Mouse (Mus musculus) intestine, embryonic 16.5 days (tissue): ENCODE measurements around the gene Mrpl19. TPM values are rescaled to one million over a fixed set of nuclear protein-coding genes. Genes with fewer than 3 reads are reported as not detected.

Experiments used
- ATAC-seq: fragments of 200-750 bp; cut with Nextera tagmentation; 2 replicates; pipeline ENCODE4 v1.8.0; 2017; ENCODE audit warnings: moderate TSS enrichment, moderate library complexity
- H3K27ac ChIP-seq: fragments of 300-500 bp; sonication (generic); 2 replicates; pipeline ENCODE4 v1.5.1; 2014; ENCODE audit warnings: mild to moderate bottlenecking, low read length
- H3K27me3 ChIP-seq: fragments of 300-500 bp; sonication (generic); replicated peaks from 2 replicates; pipeline ENCODE4 v1.6.1; 2014; ENCODE audit warnings: low read length, control low read depth, mixed read lengths; ENCODE audit not compliant: control insufficient read depth, insufficient read depth
- H3K36me3 ChIP-seq: fragments of 300-500 bp; sonication (generic); 2 replicates; pipeline ENCODE4 v1.6.1; 2014; ENCODE audit warnings: low read length, control low read depth; ENCODE audit not compliant: control insufficient read depth, insufficient read depth
- H3K4me1 ChIP-seq: fragments of 300-500 bp; sonication (generic); 2 replicates; pipeline ENCODE4 v1.6.1; 2014; ENCODE audit warnings: low read length, control low read depth, mixed read lengths; ENCODE audit not compliant: control insufficient read depth, insufficient read depth
- H3K4me2 ChIP-seq: fragments of 300-500 bp; sonication (generic); 2 replicates; pipeline ENCODE4 v1.6.1; 2014; ENCODE audit warnings: low read depth, low read length, control low read depth
- H3K4me3 ChIP-seq: fragments of 300-500 bp; sonication (generic); 2 replicates; pipeline ENCODE4 v1.5.1; 2014; ENCODE audit warnings: mild to moderate bottlenecking, low read length
- H3K9ac ChIP-seq: fragments of 300-500 bp; sonication (generic); 2 replicates; pipeline ENCODE4 v1.6.1; 2014; ENCODE audit warnings: low read depth, low read length
- H3K9me3 ChIP-seq: fragments of 300-500 bp; sonication (generic); 2 replicates; pipeline ENCODE4 v1.6.1; 2016; ENCODE audit warnings: low read length, control low read depth; ENCODE audit not compliant: control insufficient read depth
- WGBS: fragments of 180-500 bp; shearing (Covaris S2); extraction: QIAGEN DNeasy Blood & Tissue Kit; methylation state at CpG from one replicate; pipeline ENCODE4 v1.1.7; 2014; 5-methylcytosine and 5-hydroxymethylcytosine counted together
- polyA plus RNA-seq: library from polyadenylated mRNA; unstranded; fragments of >200 nt; fragmentation: Nextera tagmentation; extraction: Ambion mirVana; gene quantifications from 2 replicates; pipeline ENCODE4 v1.2.1, GENCODE M21; 2015

Gene Mrpl19
- polyA plus RNA-seq, 1 experiment from 2014 or later = 62.8 TPM

DNA sequence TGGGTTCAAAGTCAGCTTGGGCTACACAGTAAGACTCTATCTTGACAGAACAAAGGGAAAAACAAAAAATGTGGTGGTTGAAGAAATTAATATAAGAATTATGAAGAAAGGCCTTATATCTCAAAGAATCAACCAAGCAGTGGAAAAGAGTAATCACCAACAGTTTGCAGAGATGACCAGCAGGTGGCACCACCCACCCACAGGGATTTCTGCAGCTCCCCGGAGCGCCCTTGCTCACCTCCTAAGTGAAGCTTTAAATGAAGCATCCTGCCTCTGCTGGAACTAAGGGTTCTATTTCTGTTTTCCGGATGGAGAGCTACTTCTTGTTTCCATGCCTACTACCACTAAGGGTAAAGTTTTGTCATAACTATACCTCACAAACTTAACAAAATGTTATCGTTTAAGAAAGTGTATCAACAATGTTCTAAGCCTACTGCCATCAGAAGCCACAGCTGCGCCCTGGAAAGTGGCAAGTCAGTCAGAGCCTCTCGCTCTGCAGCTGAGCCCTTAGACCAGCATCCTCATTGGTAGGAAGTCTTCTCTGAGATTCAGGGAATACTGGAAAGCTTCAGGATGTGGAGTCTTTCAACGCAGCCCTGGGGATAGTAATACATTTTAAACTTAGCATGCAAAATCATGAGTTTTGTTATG lies 10.3 kb upstream of the Mrpl19 start:
- H3K4me1 ChIP-seq = no peaks in the 10 kb centered on the region
- no peak overlapping the region for H3K27ac ChIP-seq
- no peak overlapping the region for H3K4me3 ChIP-seq
- H3K9me3 ChIP-seq = no peaks in the 10 kb centered on the region
- 36% methylated on average over 7 of the region's 7 CpGs for WGBS
- H3K9ac ChIP-seq = no peak overlapping the region
- H3K27me3 ChIP-seq = no peaks in the 10 kb centered on the region
- peak; percentile 69 for ATAC-seq
- no peak overlapping the region for H3K4me2 ChIP-seq
- H3K36me3 ChIP-seq = no peaks in the 10 kb centered on the region

DNA sequence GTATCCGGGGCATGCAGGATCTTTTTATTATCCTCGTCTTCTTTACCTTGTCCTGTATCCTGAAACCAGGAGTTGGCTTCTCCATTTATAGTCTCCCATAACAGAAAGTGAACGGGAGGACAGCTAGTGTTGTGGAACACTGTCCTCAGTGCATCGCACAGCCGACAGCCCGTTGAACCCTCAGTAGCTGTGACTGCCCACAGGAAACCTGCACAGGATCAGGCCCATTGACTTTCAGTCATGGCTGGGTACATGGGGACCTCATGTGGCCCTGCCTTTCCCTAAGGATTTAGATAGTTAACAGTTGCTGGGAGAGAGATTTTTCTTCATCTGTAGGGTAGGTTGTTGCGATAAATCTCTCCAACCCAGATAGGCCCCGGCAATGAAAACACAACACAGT lies 6.8 kb upstream of the Mrpl19 start:
- H3K27me3 ChIP-seq = no peaks in the 10 kb centered on the region
- H3K36me3 ChIP-seq = no peaks in the 10 kb centered on the region
- no peaks in the 10 kb centered on the region for H3K4me1 ChIP-seq
- ATAC-seq = no peak
- H3K27ac ChIP-seq = no peak overlapping the region
- no peaks in the 10 kb centered on the region for H3K9me3 ChIP-seq
- H3K4me3 ChIP-seq = no peak overlapping the region
- H3K4me2 ChIP-seq = no peak overlapping the region
- H3K9ac ChIP-seq = no peak overlapping the region
- 84% methylated on average over 8 of the region's 8 CpGs for WGBS

DNA sequence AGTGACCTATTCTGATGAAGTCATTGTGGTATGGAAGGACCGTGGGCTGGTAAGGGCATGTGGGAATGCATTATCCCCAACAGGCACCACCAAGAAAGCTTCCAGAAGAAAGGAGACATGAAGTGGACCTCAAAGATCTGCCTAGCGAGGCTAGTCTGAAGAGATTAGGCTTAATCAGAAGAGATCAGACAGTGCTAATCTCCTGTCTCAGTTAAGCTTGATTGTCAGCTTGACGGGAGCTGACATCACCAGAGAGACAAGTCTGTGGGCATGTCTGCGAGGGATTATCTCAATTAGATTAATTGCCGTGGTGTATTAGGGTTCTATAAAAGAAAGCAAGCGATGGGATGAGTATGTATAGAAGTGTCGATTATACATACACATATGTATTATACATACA lies 5.4 kb upstream of the Mrpl19 start:
- 82% methylated on average over 7 of the region's 7 CpGs for WGBS
- Histone ChIP-seq H3K36me3 (no peaks in the 10 kb centered on the region), H3K9ac (no peak overlapping the region), H3K4me3 (no peak overlapping the region), H3K27me3 (no peaks in the 10 kb centered on the region), H3K4me1 (no peaks in the 10 kb centered on the region), H3K4me2 (no peak overlapping the region), H3K9me3 (no peaks in the 10 kb centered on the region), H3K27ac (no peak overlapping the region)
- ATAC-seq = no peak

DNA sequence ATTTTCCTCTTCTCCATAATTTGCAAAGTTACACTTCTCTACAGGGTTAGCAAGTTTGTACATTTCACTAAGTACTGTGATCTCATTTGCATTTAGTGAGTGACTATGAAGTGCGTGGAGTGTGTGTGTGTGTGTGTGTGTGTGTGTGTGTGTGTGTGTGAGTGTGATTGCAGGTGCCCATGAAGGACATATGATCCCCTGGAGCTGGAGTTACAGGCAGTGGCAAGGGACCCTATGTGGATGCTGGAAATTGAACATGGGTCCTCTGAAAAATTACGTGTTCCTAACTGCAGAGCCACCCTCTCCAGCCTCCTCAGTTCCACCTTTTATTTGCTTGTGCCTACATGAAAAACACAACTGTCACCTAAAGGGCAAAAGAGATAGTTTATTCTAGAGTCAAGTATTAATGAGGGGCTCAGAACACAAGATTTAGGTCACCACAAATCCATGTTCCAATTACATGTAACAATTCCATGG lies 348 bp upstream of the Mrpl19 start:
- WGBS = 27% methylated on average over 2 of the region's 2 CpGs
- ATAC-seq = peak; percentile 62; the same call in 1 of the 2 replicates
- H3K36me3 ChIP-seq = peaks cover 6% of the 10 kb centered on the region

DNA sequence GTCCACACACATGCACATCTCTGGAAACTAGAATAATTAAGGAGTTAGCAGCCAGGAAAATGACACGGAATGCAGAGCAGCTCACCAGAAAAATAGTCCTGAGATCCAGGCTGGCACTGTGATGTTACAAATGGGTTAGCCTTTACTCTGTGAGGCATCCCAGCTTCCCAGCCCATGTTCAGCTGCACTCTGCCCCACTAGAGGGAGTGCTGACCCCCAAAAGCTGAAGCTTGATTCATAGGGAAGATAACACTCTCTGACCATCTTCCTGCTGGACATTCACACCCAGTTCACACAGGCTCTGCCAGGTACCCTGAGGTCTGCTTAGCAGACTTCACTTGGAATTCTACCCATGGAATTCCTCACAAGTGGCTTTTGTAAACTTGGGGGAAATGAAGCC lies 5.5 kb downstream of the Mrpl19 start:
- no peak for ATAC-seq
- H3K4me3 ChIP-seq = no peak overlapping the region

More for the DNA sequence above, 348 bp upstream of the Mrpl19 start:
- Histone ChIP-seq H3K4me3 (peak overlapping the region; percentile 85), H3K9me3 (no peaks in the 10 kb centered on the region), H3K27me3 (no peaks in the 10 kb centered on the region), H3K4me2 (peak overlapping the region; percentile 30), H3K9ac (no peak overlapping the region), H3K4me1 (peaks cover 8% of the 10 kb centered on the region; the same call in 1 of the 2 replicates), H3K27ac (no peak overlapping the region)

DNA sequence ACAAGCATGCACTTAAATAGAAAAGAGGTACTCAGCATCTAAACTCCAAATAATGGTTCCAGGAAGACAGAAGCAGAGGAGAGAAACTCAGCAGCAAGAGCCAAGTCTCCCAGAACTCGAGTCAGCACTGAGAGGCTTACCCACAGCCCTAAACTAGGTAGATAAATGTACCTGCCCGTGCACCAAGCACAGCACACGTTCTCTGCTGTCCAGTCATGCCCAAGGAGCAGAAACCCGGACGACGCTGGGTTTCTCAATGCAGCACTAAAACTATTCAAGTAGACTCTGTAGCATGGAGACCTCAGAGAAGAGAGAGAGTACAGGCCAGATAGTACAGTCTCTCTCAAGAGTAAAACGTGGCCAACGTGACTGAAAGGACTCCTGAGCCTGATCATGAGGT lies 5.9 kb downstream of the Mrpl19 start:
- H3K27me3 ChIP-seq = no peaks in the 10 kb centered on the region
- H3K4me3 ChIP-seq = no peak overlapping the region
- WGBS = 94% methylated on average over 8 of the region's 8 CpGs
- no peak overlapping the region for H3K4me2 ChIP-seq
- ATAC-seq = no peak
- peaks cover 5% of the 10 kb centered on the region; the same call in 1 of the 2 replicates for H3K4me1 ChIP-seq
- H3K27ac ChIP-seq = no peak overlapping the region
- H3K9ac ChIP-seq = no peak overlapping the region
- no peaks in the 10 kb centered on the region for H3K9me3 ChIP-seq
- peaks cover 34% of the 10 kb centered on the region for H3K36me3 ChIP-seq

More for the DNA sequence above, 5.5 kb downstream of the Mrpl19 start:
- Histone ChIP-seq H3K36me3 (peaks cover 34% of the 10 kb centered on the region), H3K4me1 (peaks cover 8% of the 10 kb centered on the region; the same call in 1 of the 2 replicates), H3K4me2 (no peak overlapping the region), H3K27ac (no peak overlapping the region), H3K27me3 (no peaks in the 10 kb centered on the region), H3K9me3 (no peaks in the 10 kb centered on the region), H3K9ac (no peak overlapping the region)
- 76% methylated on average over 1 of the region's 1 CpGs for WGBS

DNA sequence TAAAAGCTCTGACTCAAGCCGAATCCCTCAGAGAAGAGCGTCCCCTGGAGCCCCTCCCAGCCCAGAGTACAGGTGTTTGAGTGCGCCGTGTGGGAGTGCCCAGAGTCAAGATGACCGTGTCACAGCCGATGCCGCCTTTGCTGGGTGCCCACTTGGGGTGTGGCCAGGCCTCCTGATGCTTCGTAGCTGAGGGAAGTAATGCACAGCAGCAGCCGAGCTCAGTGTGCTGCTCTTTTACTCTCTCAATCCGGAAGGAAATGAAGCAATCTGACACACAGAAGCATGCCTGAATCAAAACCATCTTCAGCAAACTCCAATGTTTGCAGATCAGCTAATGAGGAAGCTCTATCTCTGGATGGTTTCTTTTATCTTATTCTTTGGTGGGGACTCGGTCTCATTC lies 7.8 kb downstream of the Mrpl19 start:
- H3K4me2 ChIP-seq = no peak overlapping the region
- 81% methylated on average over 11 of the region's 11 CpGs for WGBS
- no peak for ATAC-seq
- no peak overlapping the region for H3K9ac ChIP-seq
- no peaks in the 10 kb centered on the region for H3K9me3 ChIP-seq
- no peaks in the 10 kb centered on the region for H3K4me1 ChIP-seq
- H3K27ac ChIP-seq = no peak overlapping the region
- no peak overlapping the region for H3K4me3 ChIP-seq
- H3K27me3 ChIP-seq = no peaks in the 10 kb centered on the region
- peaks cover 30% of the 10 kb centered on the region for H3K36me3 ChIP-seq

DNA sequence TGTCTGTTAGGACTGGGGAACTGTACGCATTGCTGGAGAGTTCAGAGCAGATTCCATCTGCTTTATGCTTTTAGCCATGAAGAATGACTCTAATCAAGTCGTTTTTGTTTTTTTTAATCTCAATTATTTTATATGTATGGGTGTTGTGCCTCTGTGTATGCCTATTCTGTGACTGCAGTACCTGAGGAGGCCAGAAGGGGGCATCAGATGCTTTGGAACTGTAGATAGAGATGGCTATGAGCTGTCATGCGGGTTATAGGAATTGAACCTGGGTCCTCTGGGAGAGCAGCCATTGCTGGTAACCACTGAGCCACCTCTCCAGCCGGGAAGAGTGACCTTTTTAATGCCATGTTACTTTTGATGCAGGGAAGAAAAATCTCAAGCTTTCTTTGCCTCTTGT lies 9.4 kb downstream of the Mrpl19 start:
- Histone ChIP-seq H3K27me3 (no peaks in the 10 kb centered on the region), H3K4me2 (no peak overlapping the region), H3K27ac (no peak overlapping the region), H3K36me3 (peaks cover 32% of the 10 kb centered on the region), H3K4me1 (no peaks in the 10 kb centered on the region), H3K9me3 (no peaks in the 10 kb centered on the region), H3K9ac (no peak overlapping the region), H3K4me3 (no peak overlapping the region)
- WGBS = 91% methylated on average over 4 of the region's 4 CpGs
- no peak for ATAC-seq

DNA sequence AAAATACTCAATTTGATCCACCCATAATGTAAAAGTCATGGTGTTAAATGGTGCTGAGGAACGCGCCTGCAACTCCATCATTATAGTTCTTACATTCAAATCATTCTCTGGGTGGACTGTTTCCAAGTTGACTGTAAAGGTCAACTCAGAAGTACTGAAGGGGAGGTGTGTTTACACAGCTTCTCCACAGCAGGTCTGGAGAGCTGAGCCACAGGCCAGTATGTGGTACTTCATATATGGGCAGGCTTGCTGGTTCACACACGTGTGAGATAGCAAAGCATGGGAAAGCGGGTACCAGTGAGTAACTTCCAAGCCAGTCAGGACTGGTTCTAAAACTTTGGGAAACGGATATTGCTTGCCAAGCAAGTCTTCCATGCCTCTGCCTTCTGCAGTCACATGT lies 10.6 kb downstream of the Mrpl19 start:
- Histone ChIP-seq H3K4me1 (no peaks in the 10 kb centered on the region), H3K36me3 (peaks cover 38% of the 10 kb centered on the region), H3K9ac (no peak overlapping the region), H3K4me3 (no peak overlapping the region), H3K27me3 (no peaks in the 10 kb centered on the region), H3K27ac (no peak overlapping the region), H3K9me3 (no peaks in the 10 kb centered on the region), H3K4me2 (no peak overlapping the region)
- no peak for ATAC-seq
- 91% methylated on average over 5 of the region's 5 CpGs for WGBS

DNA sequence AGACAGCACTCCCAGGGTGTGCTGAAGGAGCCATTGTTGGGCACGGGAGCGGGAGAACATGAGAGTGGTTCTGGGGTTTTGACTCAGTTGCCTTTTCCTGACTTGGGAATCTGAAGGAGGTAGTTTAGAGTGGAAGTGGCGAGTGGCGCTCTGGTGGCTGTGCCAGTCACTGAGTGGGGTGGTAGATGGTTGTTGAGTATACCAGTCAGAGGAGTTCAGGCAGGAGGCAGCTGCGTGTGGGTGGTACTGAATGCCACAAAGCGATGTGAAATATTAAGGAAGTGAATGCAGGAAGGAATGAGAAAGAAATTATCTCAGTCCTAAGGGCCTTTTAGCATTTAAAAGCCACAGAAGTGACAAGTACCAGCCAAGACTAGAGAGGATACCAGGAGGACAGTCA lies 18.9 kb downstream of the Mrpl19 start:
- no peak for ATAC-seq
- peaks cover 20% of the 10 kb centered on the region for H3K36me3 ChIP-seq

More for the DNA sequence above, 18.9 kb downstream of the Mrpl19 start:
- 95% methylated on average over 6 of the region's 6 CpGs for WGBS
- H3K27ac ChIP-seq = no peak overlapping the region
- H3K4me1 ChIP-seq = no peaks in the 10 kb centered on the region
- no peak overlapping the region for H3K4me3 ChIP-seq
- H3K9me3 ChIP-seq = no peaks in the 10 kb centered on the region
- no peak overlapping the region for H3K4me2 ChIP-seq
- H3K9ac ChIP-seq = no peak overlapping the region
- no peaks in the 10 kb centered on the region for H3K27me3 ChIP-seq
